Mouse (Mus musculus): ENCODE measurements around the gene Nsun3.
"Not testable (repeated sequence)": the region's sequence is repeated elsewhere in the genome, so short reads cannot be mapped to it uniquely, and the experiment has no call there.

The Nsun3 gene

DNA sequence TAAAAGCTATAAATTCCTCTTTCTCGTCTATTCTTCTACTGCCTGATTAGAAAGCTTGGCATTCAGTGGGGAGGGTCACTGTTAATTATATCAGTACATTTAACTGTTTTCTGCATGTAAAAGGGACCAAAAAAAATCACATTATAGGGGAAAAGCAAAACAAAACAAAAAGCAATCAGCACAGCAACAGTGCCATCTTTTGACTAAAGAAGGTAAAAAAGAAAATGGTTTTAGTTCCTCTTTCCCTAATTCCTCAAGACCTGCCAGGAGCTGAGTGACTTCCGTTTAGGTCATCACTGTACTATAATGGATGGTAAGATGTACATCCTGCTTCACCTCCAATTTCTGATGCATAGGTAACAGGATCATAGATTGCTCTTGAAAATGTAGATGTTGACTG is 40.7 kb downstream of the Nsun3 start:
- DNase-seq, result no peak

DNA sequence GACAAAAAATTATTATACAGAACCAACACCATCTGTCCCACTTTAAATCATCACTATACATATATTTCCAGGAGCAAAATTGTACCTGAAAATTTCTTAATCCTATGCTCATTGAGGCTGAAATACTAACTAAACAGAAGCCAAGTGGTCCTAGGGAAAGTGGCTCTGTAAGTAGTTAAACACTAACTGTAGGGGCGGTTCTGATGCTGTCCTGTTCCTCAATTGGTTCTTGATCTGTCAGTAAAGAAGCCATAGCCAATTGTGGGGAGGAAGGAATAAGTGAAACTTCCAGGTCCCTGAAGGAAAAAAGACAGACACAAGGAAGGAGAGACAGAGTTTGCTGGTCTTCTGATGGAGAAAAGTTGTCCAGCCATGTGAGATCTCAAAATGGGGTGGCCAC is 52.3 kb downstream of the Nsun3 start:
- no peak for DNase-seq

DNA sequence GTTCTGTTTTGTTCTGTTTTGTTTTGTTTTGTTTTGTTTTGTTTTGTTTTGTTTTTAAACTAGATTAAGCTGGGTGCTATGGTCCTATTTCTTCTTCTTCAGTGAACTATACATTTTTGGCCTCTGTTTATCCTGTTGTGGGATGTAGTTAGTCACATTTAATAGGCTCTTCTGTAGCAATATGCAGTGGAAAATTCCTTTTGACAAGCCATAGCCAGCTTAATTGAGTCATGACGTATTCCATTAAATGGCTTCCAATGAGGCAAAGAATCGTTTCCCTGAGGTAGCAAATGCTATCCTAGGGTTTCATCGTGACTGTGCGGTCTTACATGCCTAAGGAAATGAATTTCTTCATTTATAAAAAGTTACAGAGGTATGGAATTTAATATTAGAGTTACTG is 56.3 kb downstream of the Nsun3 start:
- no peak for DNase-seq

DNA sequence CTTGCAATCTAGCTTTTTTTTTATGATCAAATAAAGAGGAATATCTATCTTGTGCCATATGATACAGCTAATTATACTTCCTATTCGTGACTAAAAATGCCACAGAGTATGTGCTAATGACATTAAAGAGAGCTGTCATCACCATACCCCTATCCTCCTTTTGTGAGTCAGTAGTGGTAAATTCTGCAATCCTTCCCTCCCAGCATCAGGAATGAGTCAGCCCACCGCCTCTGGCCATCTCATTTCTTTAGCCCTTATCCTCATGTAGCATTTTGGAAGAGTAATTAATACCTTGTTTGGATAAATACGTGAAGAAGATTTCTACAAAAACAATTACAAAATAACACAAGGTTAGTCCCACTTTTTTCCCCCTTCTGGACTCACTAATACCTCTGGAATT is 56.8 kb downstream of the Nsun3 start:
- no peak for DNase-seq

DNA sequence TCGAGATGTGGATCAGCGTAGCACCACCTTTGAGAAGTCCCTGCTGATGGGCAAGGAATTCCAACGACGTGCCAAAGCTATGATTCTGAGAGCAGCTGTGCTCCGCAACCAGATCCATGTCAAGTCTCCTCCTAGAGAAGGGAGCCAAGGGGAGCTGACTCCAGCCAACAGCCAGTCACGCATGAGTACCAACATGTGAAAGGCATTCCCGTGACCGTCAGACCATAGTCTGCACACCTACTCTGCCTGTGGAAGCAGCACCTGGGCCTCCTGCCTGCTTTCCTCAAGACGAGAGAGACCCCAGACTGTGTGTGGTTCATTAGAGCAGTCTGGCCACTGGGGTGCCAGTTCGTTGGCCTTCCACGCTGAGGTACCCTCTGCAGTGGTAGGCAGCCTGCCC is 68.4 kb downstream of the Nsun3 start:
- not testable (repeated sequence) for DNase-seq

DNA sequence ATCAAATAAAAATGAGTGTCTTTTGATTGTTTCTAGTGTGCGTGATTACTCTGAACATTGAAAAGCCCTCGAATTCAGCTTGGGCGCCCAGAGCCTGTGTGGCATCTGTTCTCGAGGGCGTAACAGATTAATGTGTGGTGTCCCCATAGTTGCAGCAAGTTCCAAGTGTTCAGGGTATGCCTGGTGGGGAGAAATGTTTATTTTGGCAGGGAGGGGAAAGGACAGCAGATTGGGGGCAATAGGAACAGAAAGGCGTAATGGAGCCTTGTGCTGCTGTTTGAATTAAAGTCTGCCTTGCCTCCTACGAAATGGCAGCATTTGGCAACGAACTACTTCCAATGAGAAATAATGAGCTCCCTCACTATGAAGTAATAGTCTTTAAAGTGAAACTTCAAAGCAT is 96.2 kb downstream of the Nsun3 start:
- no peak for DNase-seq

DNA sequence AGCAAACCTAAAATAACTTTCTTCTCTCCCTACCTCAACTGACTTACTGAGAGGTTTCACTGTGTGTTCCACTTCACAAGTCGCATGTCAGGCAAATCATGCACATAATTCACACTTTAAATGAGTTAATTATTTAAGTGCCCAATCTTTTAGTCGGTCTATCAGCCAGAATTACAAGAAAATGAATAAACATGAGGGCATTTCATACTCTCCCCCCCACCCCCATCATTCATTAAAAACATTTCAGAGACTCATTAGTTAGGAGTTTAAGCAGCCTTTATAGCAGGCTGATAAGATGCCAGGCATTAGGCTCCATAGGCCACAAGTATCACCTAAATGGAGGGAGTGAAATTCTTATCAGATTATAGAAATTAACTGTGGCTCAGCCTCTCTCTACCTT is 100.5 kb downstream of the Nsun3 start:
- no peak for DNase-seq

DNA sequence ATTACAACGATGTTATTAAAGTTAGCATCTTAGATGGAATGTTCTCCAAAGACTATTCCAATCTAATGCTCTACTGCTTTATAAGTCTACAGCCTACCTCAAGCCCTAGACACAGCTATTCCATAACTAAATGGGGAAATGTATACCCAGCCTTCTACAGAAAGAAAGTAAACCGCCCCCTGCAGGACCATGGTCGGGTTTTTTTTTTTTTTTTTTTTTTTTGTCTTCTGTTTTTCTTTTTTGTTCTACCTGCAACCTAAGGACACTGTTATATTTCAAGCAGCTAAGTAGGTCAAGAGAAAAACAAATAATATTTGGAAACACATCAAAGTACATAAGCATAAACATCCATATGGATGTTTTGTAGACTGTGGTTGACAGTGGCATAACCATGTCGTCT is 101.1 kb downstream of the Nsun3 start:
- DNase-seq, result no peak

Data from cerebellum, adult 9-10 months (tissue).